Mouse (Mus musculus): Measurements from ENCODE around the gene B3galnt1.
"Not testable (repeated sequence)": the region's sequence is repeated elsewhere in the genome, so short reads cannot be mapped to it uniquely, and the experiment has no call there.

Gene B3galnt1

DNA sequence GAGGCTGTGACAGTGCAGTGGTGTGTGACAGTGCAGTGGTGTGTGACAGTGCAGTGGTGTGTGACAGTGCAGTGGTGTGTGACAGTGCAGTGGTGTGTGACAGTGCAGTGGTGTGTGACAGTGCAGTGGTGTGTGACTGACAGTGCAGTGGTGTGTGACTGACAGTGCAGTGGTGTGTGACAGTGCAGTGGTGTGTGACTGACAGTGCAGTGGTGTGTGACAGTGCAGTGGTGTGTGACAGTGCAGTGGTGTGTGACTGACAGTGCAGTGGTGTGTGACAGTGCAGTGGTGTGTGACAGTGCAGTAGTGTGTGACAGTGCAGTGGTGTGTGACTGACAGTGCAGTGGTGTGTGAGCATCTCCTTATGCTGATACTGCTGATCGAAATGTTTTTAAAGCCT is 33.2 kb downstream of the B3galnt1 start:
- not testable (repeated sequence) for DNase-seq (ENCODE audit: low spot score in 2 of 2)

GRCm38 (mm10) chr3:69563406-69563805 is 35.4 kb downstream of the B3galnt1 start:
- DNase-seq (ENCODE audit: low spot score in 2 of 2), result no peak

- DNase-seq (ENCODE audit: low spot score in 2 of 2), result no peak
Observed at GRCm38 (mm10) chr3:69561686-69562085, 37.1 kb downstream of the B3galnt1 start.

GRCm38 (mm10) chr3:69559975-69560330 is 38.8 kb downstream of the B3galnt1 start:
- no peak for DNase-seq (ENCODE audit: low spot score in 2 of 2)

DNA sequence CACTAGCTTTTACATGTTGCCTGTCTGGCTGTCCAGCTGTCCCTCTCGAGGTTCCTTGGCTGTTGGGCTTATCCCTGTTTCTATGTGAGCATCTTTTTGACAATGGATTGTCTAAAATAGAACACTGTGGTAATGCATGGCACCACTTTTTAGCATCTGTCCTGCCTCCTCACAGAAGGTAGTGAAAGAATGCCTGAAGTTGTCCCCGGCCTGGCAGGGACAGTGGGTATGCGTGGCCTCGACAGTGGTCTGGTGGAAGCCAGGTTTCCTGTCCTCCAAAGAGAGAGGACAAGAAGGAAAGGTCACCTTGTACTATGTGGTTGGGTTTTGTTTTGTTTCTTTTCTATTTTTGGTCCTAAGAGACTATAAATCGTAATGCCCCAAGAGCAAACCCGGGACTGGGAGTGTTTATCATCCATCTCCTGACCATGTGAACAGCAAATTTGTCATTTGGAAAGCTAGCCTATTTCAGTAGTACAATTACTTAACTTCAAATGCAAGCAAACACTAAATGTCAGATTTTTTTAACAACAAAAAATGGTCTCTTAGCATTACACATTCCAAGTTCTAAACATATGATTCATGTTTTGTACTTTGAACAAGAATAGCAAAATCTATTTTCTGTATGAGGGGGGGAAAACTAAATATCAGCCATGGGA is 39.3 kb downstream of the B3galnt1 start:
- DNase-seq (ENCODE audit: low spot score in 2 of 2), result no peak

DNA sequence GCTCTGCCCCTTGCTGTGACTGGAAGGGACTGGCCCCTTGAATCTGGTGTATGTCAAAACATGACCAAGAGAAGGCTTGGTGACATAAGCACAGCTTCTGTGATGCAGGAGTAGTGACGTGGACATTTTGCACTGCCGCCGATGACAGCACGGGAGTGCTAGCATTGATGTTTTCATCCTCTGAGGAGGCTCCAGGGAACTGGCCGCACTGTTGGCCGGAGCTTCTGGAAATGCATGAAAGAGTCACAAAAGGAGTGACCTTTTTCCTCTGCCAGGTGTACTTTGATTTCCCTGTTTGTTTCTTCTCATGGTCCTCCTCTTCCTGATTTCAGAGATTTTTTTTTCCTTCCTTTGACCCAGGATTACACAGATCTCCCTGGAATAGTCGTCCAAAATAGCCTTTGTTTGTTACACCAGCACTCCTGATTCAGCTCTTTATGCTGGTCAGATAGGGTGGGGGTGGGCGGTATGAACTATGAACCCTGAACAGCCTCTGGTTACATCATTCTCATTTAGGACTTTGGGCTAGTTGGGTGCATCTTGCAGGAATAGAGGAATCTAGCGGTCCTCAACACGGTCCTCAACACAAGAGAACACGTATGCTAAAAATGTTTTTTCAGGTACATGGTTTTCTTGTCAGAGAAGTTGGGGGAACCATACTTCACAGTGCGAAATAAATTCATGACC is 42.5 kb downstream of the B3galnt1 start:
- DNase-seq (ENCODE audit: low spot score in 2 of 2), result no peak

- DNase-seq (ENCODE audit: low spot score in 2 of 2), result no peak
Observed at GRCm38 (mm10) chr3:69555511-69555910, 43.2 kb downstream of the B3galnt1 start.

GRCm38 (mm10) chr3:69549602-69550001 is 49.2 kb downstream of the B3galnt1 start:
- DNase-seq (ENCODE audit: low spot score in 2 of 2), result no peak

DNA sequence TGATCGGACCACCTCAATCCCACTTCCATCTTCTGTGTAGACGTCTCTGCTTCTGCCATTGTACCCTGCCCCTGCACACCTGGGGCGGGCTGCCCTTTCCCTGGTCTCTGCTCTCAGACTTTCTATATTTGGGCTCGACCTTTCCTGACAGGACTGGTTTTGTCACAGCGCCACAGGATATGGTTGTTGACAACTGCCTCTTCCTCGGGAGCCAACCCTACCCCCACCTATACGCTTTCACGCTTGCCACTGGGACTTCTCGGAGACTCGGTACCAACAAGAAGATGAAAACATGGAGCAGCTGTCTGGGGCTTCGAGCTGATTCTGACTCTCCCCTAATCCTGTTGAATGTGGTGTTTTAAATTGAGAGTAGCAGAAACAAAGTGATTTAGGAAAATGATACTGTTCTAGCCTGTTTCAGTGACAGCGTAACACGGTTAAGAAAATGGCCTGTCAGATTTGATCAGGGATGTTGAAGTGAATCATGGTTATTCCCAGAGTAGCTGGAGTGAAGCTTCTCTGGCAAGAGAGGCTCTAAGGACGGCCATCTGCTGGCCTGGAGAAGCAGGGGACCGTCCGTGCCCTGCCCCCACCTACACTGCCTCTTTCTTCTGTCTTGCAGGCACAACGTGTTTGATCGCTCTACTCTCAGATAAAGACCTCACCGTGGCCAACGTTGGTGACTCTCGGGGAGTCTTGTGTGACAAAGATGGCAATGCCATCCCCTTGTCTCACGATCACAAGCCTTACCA is 49.9 kb downstream of the B3galnt1 start:
- no peak for DNase-seq (ENCODE audit: low spot score in 2 of 2)

- no peak for DNase-seq (ENCODE audit: low spot score in 2 of 2)
Observed at GRCm38 (mm10) chr3:69545017-69545416, 53.7 kb downstream of the B3galnt1 start.

- DNase-seq (ENCODE audit: low spot score in 2 of 2), result no peak
Observed at GRCm38 (mm10) chr3:69543730-69544129, 55.0 kb downstream of the B3galnt1 start.

GRCm38 (mm10) chr3:69542962-69543361 is 55.8 kb downstream of the B3galnt1 start:
- DNase-seq (ENCODE audit: low spot score in 2 of 2), result no peak

DNA sequence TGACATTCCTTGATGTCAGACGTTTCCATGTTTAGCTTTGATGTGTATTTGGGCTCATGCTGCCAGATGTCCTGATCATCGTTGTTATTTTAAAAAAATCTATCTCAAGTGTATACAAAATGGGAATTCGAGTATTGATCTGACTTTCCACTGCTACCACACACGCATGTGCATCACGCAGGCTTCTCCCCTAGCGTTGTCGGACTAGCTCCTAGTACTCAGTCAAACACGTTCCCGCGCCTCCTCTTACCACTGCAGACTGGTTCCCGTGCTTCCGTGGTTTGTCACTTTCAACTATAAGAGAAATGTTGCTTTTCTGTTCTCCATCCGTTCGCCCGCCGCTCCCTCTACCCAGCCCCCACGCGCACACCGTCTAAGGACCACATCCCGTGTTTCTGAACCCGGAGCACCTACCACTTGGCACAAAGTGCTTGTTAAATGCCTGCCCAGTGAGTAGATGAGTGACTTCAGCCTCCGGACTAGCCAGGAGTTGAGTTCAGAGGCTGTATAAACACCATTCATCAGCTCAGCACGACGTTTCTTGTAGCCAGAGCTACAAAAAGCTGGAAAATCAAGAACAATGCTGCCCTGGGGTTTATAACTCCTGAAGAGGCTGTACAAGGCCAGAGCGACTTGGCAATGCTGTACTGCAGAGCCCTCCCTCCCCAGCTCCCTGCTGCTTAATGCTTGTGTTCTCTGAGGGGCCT is 62.7 kb downstream of the B3galnt1 start:
- DNase-seq (ENCODE audit: low spot score in 2 of 2), result no peak

DNA sequence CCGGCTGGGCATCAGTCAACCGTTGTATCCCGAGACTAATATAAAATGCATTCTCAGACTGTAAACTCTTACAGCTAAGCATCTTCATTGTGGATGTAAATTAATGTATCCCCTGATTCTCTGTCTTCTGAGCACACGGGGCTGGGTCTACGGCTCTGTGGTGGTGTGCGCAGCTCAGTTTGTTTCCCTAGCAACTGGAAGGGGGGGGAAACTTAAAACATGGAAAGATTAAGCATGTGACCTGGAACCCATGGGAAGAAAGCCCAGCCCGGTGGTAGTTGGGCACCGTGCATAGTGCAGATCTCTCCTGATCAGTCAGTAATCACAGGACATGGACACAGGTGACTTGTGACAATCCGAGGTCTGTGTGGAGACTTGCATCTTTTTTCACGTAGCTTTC is 63.3 kb downstream of the B3galnt1 start:
- DNase-seq (ENCODE audit: low spot score in 2 of 2), result no peak

GRCm38 (mm10) chr3:69532687-69533086 is 66.1 kb downstream of the B3galnt1 start:
- DNase-seq (ENCODE audit: low spot score in 2 of 2), result no peak

GRCm38 (mm10) chr3:69531511-69531910 is 67.2 kb downstream of the B3galnt1 start:
- DNase-seq (ENCODE audit: low spot score in 2 of 2), result no peak

GRCm38 (mm10) chr3:69529576-69529975 is 69.2 kb downstream of the B3galnt1 start:
- DNase-seq (ENCODE audit: low spot score in 2 of 2), result no peak

GRCm38 (mm10) chr3:69527384-69527783 is 71.4 kb downstream of the B3galnt1 start:
- no peak for DNase-seq (ENCODE audit: low spot score in 2 of 2)

GRCm38 (mm10) chr3:69525072-69525529 is 73.7 kb downstream of the B3galnt1 start:
- no peak for DNase-seq (ENCODE audit: low spot score in 2 of 2)

- no peak for DNase-seq (ENCODE audit: low spot score in 2 of 2)
Observed at GRCm38 (mm10) chr3:69524356-69525071, 74.2 kb downstream of the B3galnt1 start.
